Mouse (Mus musculus): ENCODE data around the gene Gm10799. TPM values are rescaled to one million over a fixed set of nuclear protein-coding genes. Genes with fewer than 3 reads are reported as not detected.
"Not testable (repeated sequence)": the region's sequence is repeated elsewhere in the genome, so short reads cannot be mapped to it uniquely, and the experiment has no call there.

Gene Gm10799
- polyA plus RNA-seq, 1 experiment = not detected

DNA sequence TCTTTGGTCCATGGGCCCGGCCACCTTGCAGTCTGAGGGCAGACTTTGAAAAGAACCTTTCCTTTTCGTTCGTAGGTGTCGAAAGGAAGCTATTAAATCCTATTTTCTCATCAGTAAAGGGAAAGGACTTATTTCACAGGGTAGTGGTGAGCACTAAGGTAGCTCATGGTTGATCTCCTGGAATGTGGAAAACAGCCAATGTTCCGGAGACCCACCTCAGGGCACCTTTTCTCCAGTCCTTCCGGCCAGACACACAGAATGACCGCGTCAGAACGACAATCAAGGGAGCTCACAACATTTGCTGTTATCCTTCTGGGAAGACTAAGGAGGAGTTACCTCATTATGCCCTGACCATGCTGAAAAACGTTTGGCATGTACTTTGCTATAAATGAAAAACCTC is 27.9 kb upstream of the Gm10799 start:
- Histone ChIP-seq H3K9ac (ENCODE audit: low read depth, poor library complexity, severe bottlenecking) (no peak overlapping the region), H3K27me3 (ENCODE audit: control insufficient read depth, insufficient read depth, low read length, poor library complexity, severe bottlenecking) (no peaks in the 10 kb centered on the region), H3K4me3 (ENCODE audit: low read depth, low read length) (0 out of 2 replicates have a peak overlapping the region, but pooled peaks have one; percentile 25), H3K9me3 (replicated peaks; ENCODE audit: control insufficient read depth, insufficient read depth, low read length, poor library complexity, severe bottlenecking) (peaks cover 9% of the 10 kb centered on the region), H3K4me1 (ENCODE audit: control insufficient read depth, insufficient read depth, low read length) (peaks cover 2% of the 10 kb centered on the region), H3K36me3 (ENCODE audit: control insufficient read depth, insufficient read depth, low read length, poor library complexity, severe bottlenecking) (no peaks in the 10 kb centered on the region), H3K27ac (ENCODE audit: insufficient read depth, low read length) (no peak overlapping the region)
- TF ChIP-seq POLR2A (IDR thresholded peaks at IDR 0.05; ENCODE audit: insufficient read depth, low read length) = no peak

DNA sequence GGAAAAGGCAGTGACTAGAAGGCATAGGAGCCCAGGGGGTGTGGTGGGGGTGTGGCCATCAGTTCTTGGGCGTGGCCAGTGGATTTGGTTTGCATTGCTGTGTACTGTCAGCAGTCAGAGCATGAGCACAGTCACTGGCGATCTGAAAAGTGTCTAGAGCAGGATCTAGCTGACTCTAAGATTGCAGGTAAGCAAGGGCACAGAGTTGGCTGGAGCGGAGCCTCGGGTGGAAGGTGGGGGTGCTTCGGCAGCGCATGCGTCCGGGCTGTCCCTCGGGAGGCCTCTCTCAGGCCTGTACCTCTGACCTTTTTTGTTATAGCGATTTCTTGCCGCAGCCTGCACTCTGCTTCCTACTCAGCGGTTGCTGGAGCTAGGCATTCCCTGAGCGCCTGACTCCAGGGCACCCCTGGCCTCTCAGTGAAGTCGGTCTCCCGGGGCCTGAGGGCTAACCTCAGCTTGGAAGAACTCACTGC is 27.4 kb upstream of the Gm10799 start, which contains the start of gene Cd59a:
Gene Cd59a, plus strand, starts transcription at position 61 of the 473 bp plus-strand sequence.
- Histone ChIP-seq H3K27ac (ENCODE audit: insufficient read depth, low read length) (no peak within 1 kb of the TSS), H3K9ac (ENCODE audit: low read depth, poor library complexity, severe bottlenecking) (no peak within 1 kb of the TSS), H3K9me3 (replicated peaks; ENCODE audit: control insufficient read depth, insufficient read depth, low read length, poor library complexity, severe bottlenecking) (peaks cover 9% of the 10 kb centered on the region), H3K27me3 (ENCODE audit: control insufficient read depth, insufficient read depth, low read length, poor library complexity, severe bottlenecking) (no peaks in the 10 kb centered on the region), H3K36me3 (ENCODE audit: control insufficient read depth, insufficient read depth, low read length, poor library complexity, severe bottlenecking) (no peaks in the 10 kb centered on the region), H3K4me1 (ENCODE audit: control insufficient read depth, insufficient read depth, low read length) (peaks cover 2% of the 10 kb centered on the region), H3K4me3 (ENCODE audit: low read depth, low read length) (peak within 1 kb of the TSS; percentile 25; the same call in 1 of the 2 replicates)
- no peak for TF ChIP-seq CTCF (IDR thresholded peaks at IDR 0.05; ENCODE audit: low read depth, low read length)
- TF ChIP-seq POLR2A (IDR thresholded peaks at IDR 0.05; ENCODE audit: insufficient read depth, low read length) = no peak
- no peak for TF ChIP-seq EP300 (IDR thresholded peaks at IDR 0.05; ENCODE audit: insufficient read depth, low read depth, low read length)

DNA sequence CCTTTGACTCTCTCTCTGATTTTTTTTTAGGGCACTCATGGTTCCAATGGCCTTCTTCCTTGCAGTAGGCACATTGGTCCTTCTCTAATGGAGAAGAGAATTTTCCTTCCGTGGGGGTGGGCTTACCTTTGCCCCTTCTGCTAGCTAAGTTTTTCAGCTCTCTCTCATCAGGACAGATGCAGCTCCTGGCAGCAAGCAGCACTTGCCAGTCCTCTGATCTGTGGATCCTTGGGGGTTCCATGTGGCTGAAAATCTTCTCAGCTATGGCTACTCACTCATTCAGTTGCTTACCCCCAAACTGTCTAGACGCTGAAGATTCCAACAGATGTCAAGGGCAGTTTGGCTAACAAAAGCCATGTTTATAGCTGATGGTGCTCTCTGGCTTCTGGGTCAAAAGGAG is 25.0 kb upstream of the Gm10799 start:
- Histone ChIP-seq H3K9me3 (replicated peaks; ENCODE audit: control insufficient read depth, insufficient read depth, low read length, poor library complexity, severe bottlenecking) (peaks cover 9% of the 10 kb centered on the region), H3K36me3 (ENCODE audit: control insufficient read depth, insufficient read depth, low read length, poor library complexity, severe bottlenecking) (no peaks in the 10 kb centered on the region), H3K9ac (ENCODE audit: low read depth, poor library complexity, severe bottlenecking) (no peak overlapping the region), H3K27ac (ENCODE audit: insufficient read depth, low read length) (no peak overlapping the region), H3K4me3 (ENCODE audit: low read depth, low read length) (no peak overlapping the region), H3K27me3 (ENCODE audit: control insufficient read depth, insufficient read depth, low read length, poor library complexity, severe bottlenecking) (no peaks in the 10 kb centered on the region), H3K4me1 (ENCODE audit: control insufficient read depth, insufficient read depth, low read length) (no peaks in the 10 kb centered on the region)
- no peak for TF ChIP-seq CTCF (IDR thresholded peaks at IDR 0.05; ENCODE audit: low read depth, low read length)
- TF ChIP-seq EP300 (IDR thresholded peaks at IDR 0.05; ENCODE audit: insufficient read depth, low read depth, low read length) = no peak
- TF ChIP-seq POLR2A (IDR thresholded peaks at IDR 0.05; ENCODE audit: insufficient read depth, low read length) = no peak

GRCm38 (mm10) chr2:104087562-104087961 is 19.2 kb upstream of the Gm10799 start:
- H3K4me3 ChIP-seq (ENCODE audit: low read depth, low read length); H3K27ac ChIP-seq (ENCODE audit: insufficient read depth, low read length); H3K4me1 ChIP-seq (ENCODE audit: control insufficient read depth, insufficient read depth, low read length); H3K9me3 ChIP-seq (replicated peaks; ENCODE audit: control insufficient read depth, insufficient read depth, low read length, poor library complexity, severe bottlenecking); H3K9ac ChIP-seq (ENCODE audit: low read depth, poor library complexity, severe bottlenecking); H3K36me3 ChIP-seq (ENCODE audit: control insufficient read depth, insufficient read depth, low read length, poor library complexity, severe bottlenecking); H3K27me3 ChIP-seq (ENCODE audit: control insufficient read depth, insufficient read depth, low read length, poor library complexity, severe bottlenecking): not testable (repeated sequence)

DNA sequence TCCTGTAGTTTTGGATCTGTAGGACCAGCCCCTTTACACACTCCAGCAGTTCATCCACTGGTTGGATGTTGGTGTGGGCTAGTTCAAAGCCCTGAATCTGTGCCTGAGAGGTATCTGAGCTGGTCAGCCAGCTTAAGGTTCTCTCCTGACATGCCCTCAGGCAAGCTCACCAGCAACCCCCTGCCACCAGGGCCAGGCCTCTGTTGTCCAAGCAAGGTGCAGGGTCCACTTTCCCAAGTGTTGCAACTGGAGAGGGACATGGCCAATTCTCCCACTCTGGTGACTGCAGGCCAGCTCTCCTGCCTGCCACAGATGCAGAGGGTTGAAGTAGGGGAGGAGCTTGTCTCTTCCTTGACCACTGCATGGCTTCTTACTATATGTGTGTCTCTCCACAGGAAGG is 15.7 kb upstream of the Gm10799 start:
- not testable (repeated sequence) for H3K36me3 ChIP-seq (ENCODE audit: control insufficient read depth, insufficient read depth, low read length, poor library complexity, severe bottlenecking); H3K9me3 ChIP-seq (replicated peaks; ENCODE audit: control insufficient read depth, insufficient read depth, low read length, poor library complexity, severe bottlenecking); H3K4me3 ChIP-seq (ENCODE audit: low read depth, low read length); H3K4me1 ChIP-seq (ENCODE audit: control insufficient read depth, insufficient read depth, low read length); H3K9ac ChIP-seq (ENCODE audit: low read depth, poor library complexity, severe bottlenecking); H3K27ac ChIP-seq (ENCODE audit: insufficient read depth, low read length); H3K27me3 ChIP-seq (ENCODE audit: control insufficient read depth, insufficient read depth, low read length, poor library complexity, severe bottlenecking)

DNA sequence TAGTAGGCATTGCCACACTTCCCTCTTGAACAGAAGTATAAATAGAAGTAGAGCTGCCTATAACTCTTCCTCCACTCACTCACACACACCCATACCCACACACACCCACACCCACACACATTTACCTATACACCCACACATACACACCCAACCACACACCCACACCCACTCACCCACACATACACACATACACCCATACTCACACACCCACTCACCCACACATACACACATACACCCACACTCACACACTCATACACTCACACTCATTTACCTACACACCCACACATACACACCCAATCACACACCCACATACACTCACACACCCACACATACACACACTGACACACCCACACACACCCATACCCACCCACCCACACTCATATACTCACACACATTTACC is 14.1 kb upstream of the Gm10799 start:
- TF ChIP-seq POLR2A (IDR thresholded peaks at IDR 0.05; ENCODE audit: insufficient read depth, low read length) (no peak), CTCF (IDR thresholded peaks at IDR 0.05; ENCODE audit: low read depth, low read length) (no peak), EP300 (IDR thresholded peaks at IDR 0.05; ENCODE audit: insufficient read depth, low read depth, low read length) (no peak)
- H3K4me1 ChIP-seq (ENCODE audit: control insufficient read depth, insufficient read depth, low read length) = no peaks in the 10 kb centered on the region
- no peaks in the 10 kb centered on the region for H3K36me3 ChIP-seq (ENCODE audit: control insufficient read depth, insufficient read depth, low read length, poor library complexity, severe bottlenecking)
- H3K4me3 ChIP-seq (ENCODE audit: low read depth, low read length) = no peak overlapping the region
- H3K27ac ChIP-seq (ENCODE audit: insufficient read depth, low read length) = no peak overlapping the region
- H3K27me3 ChIP-seq (ENCODE audit: control insufficient read depth, insufficient read depth, low read length, poor library complexity, severe bottlenecking) = no peaks in the 10 kb centered on the region
- no peak overlapping the region for H3K9ac ChIP-seq (ENCODE audit: low read depth, poor library complexity, severe bottlenecking)
- no peaks in the 10 kb centered on the region for H3K9me3 ChIP-seq (replicated peaks; ENCODE audit: control insufficient read depth, insufficient read depth, low read length, poor library complexity, severe bottlenecking)

DNA sequence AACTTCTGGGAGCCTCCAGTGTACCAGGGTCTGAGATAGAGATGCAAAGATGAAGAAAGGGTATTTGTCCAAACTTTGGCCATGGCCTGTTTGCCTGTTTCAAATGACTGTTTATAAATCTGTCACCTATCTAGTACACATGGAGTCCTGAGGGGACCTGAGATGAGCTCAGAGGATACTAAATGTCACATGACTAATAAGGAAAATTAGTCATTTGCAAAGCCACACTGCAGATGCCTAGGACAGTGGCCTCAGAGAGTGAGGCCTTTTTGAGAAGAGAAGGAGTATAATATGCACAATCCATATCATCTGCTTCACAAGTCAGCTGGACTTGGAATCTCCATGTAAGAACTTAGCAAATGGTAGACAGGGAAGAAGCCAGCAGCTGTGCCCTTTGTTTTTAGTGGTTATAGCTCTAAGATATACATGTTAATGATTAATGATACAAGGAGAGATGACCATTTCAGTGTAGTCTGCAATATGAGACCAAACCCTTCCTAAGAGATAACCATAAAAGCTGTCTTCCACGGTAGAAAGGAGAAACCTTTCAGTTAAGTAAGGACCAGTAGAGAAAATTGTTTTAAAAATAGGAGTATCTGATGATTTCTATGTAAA is 13.2 kb upstream of the Gm10799 start:
- not testable (repeated sequence) for H3K36me3 ChIP-seq (ENCODE audit: control insufficient read depth, insufficient read depth, low read length, poor library complexity, severe bottlenecking)

GRCm38 (mm10) chr2:104078285-104078684 is 9.9 kb upstream of the Gm10799 start:
- H3K4me1 ChIP-seq (ENCODE audit: control insufficient read depth, insufficient read depth, low read length); H3K36me3 ChIP-seq (ENCODE audit: control insufficient read depth, insufficient read depth, low read length, poor library complexity, severe bottlenecking); H3K4me3 ChIP-seq (ENCODE audit: low read depth, low read length); H3K27ac ChIP-seq (ENCODE audit: insufficient read depth, low read length); H3K27me3 ChIP-seq (ENCODE audit: control insufficient read depth, insufficient read depth, low read length, poor library complexity, severe bottlenecking); H3K9ac ChIP-seq (ENCODE audit: low read depth, poor library complexity, severe bottlenecking); H3K9me3 ChIP-seq (replicated peaks; ENCODE audit: control insufficient read depth, insufficient read depth, low read length, poor library complexity, severe bottlenecking): not testable (repeated sequence)

More for the DNA sequence above, 13.2 kb upstream of the Gm10799 start:
- H3K9me3 ChIP-seq (replicated peaks; ENCODE audit: control insufficient read depth, insufficient read depth, low read length, poor library complexity, severe bottlenecking); H3K9ac ChIP-seq (ENCODE audit: low read depth, poor library complexity, severe bottlenecking); H3K27ac ChIP-seq (ENCODE audit: insufficient read depth, low read length); H3K27me3 ChIP-seq (ENCODE audit: control insufficient read depth, insufficient read depth, low read length, poor library complexity, severe bottlenecking); H3K4me1 ChIP-seq (ENCODE audit: control insufficient read depth, insufficient read depth, low read length); H3K4me3 ChIP-seq (ENCODE audit: low read depth, low read length): not testable (repeated sequence)
